Mouse (Mus musculus): Measurements from ENCODE around the gene Ercc6l2. TPM values are rescaled to one million over a fixed set of nuclear protein-coding genes. Genes with fewer than 3 reads are reported as not detected.

Gene Ercc6l2
- polyA plus RNA-seq (2012; ENCODE audit: low replicate concordance): 4.2 and 21.9 TPM in 2 replicates

DNA sequence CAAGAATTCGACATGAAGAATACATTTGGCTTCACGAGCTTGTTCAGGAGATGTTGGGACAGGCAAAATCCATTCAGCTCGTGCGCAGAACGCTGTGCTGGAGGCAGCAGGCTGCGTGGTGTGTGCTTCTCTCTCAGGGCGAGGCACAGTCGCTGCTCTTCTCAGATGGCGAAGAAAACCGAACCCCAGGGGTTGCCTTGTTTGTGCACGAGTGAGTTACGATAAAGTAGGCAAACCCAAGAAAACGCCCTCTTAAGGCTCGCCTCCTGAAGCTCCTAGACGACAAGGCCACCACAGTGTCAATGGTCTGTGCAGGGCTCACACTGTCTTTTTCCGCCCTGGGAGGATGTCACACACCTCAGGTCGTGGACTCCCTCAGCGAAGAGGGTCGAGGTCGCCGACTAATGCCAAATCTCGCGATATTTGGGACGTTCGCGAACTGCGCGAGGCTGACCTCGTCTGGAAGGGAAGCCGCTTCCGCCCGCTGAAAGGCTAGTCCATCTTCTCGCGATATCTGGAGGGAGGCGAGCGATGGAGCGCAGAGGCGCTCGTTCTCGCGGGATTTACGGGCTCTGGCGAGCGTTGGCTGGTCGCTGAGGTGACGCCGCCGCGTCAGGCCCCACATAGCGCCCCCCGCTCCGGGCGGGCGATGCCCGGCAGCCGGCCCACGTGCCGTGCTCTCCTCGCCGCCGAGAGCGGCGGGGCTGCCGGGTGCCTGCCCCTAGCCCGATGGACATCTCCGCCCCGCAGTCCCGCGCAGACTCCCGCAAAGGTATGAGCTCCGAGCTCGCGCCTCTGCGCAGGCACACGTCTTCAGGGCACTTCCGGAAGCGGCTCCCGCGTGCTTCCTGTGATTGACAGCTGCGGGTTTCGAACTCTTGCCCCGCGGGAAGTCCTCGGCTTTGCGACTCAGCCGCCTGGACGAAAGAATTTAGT is at the start of gene Ercc6l2:
TSS of gene Ercc6l2 (plus strand) at position 495 of the 936 bp plus-strand sequence.

Other genes with a start within 250 kb of the Ercc6l2 start
- 25.0 and 25.8 TPM in 2 replicates for gene Ptch1, start 241.6 kb upstream of the Ercc6l2 start, polyA plus RNA-seq (2012; ENCODE audit: low replicate concordance)

All from hematopoietic multipotent progenitor cell, adult 10-12 weeks (in vitro differentiated cells).